Mouse (Mus musculus): ENCODE results near the gene Vmn2r112.
"Not testable (repeated sequence)": the region's sequence is repeated elsewhere in the genome, so short reads cannot be mapped to it uniquely, and the experiment has no call there.

Vmn2r112 gene

GRCm38 (mm10) chr17:22600651-22601050, at the start of gene Vmn2r112:
Gene Vmn2r112, plus strand, starts transcription at chr17:22600951.
- DNase-seq: not testable (repeated sequence)

GRCm38 (mm10) chr17:22573382-22573781, 27.4 kb upstream of the Vmn2r112 start, which contains the start of gene Vmn2r111:
Gene Vmn2r111, minus strand, starts transcription at chr17:22573482.
- DNase-seq: not testable (repeated sequence)

GRCm38 (mm10) chr17:22630646-22631045, 29.9 kb downstream of the Vmn2r112 start:
- no peak for DNase-seq

All from kidney, postnatal 36 days (tissue).